Mouse (Mus musculus) ZHBTc4 (cell line): ENCODE data around the gene Marveld2.

Source experiments
- DNase-seq: peaks from one replicate; pipeline ENCODE4 v3.0.0-alpha.2; 2011; ENCODE audit warnings: low read depth, low spot score

Marveld2 gene

GRCm38 (mm10) chr13:100616181-100617087 lies at the start of gene Marveld2:
Gene Marveld2 (minus strand): TSS chr13:100616971.
- DNase-seq = peak; percentile 70

- DNase-seq = peak; percentile 83
Measured at GRCm38 (mm10) chr13:100659864-100660456, 43.2 kb upstream of the Marveld2 start.

GRCm38 (mm10) chr13:100658091-100658490 lies 41.3 kb upstream of the Marveld2 start:
- DNase-seq = no peak

GRCm38 (mm10) chr13:100651439-100652186 lies 34.8 kb upstream of the Marveld2 start, which contains the start of gene Taf9:
Gene Taf9 (plus strand): TSS chr13:100651579.
- no peak for DNase-seq

- DNase-seq = peak; percentile 97
Measured at GRCm38 (mm10) chr13:100650550-100651438, 34.0 kb upstream of the Marveld2 start, which contains the start of the genes Ak6 and Rad17. Gene Ak6 (plus strand): TSS chr13:100650979. Gene Rad17 (minus strand): TSS chr13:100651051.

- no peak for DNase-seq
Measured at GRCm38 (mm10) chr13:100648223-100648622, 31.5 kb upstream of the Marveld2 start.

- no peak for DNase-seq
Measured at GRCm38 (mm10) chr13:100642471-100643209, 25.9 kb upstream of the Marveld2 start.

- no peak for DNase-seq
Measured at GRCm38 (mm10) chr13:100634106-100634691, 17.4 kb upstream of the Marveld2 start.

- DNase-seq = no peak
Measured at GRCm38 (mm10) chr13:100622241-100622640, 5.5 kb upstream of the Marveld2 start.

- no peak for DNase-seq
Measured at GRCm38 (mm10) chr13:100617583-100617982, 812 bp upstream of the Marveld2 start.

- peak; percentile 70 for DNase-seq
Measured at GRCm38 (mm10) chr13:100612903-100613302, 3.9 kb downstream of the Marveld2 start.

- DNase-seq = no peak
Measured at GRCm38 (mm10) chr13:100612251-100612650, 4.5 kb downstream of the Marveld2 start.

- no peak for DNase-seq
Measured at GRCm38 (mm10) chr13:100611266-100611665, 5.5 kb downstream of the Marveld2 start.

- peak; percentile 80 for DNase-seq
Measured at GRCm38 (mm10) chr13:100607756-100608155, 9.0 kb downstream of the Marveld2 start.

GRCm38 (mm10) chr13:100605845-100606244 lies 10.9 kb downstream of the Marveld2 start:
- no peak for DNase-seq

- no peak for DNase-seq
Measured at GRCm38 (mm10) chr13:100603738-100604095, 13.1 kb downstream of the Marveld2 start.

GRCm38 (mm10) chr13:100603031-100603737 lies 13.6 kb downstream of the Marveld2 start:
- DNase-seq = no peak

- no peak for DNase-seq
Measured at GRCm38 (mm10) chr13:100602239-100602902, 14.4 kb downstream of the Marveld2 start.

GRCm38 (mm10) chr13:100601034-100601433 lies 15.7 kb downstream of the Marveld2 start:
- DNase-seq = no peak
